Mouse (Mus musculus): ENCODE measurements around the gene Vps52.
A peak's percentile ranks its signal among the peaks of the same experiment; 100 is the strongest.

GRCm38 (mm10) chr17:33926207-33926932 is 29.2 kb upstream of the Vps52 start:
- TF ChIP-seq CTCF (conservative IDR thresholded peaks at IDR 0.05 in 1 of 2, IDR thresholded peaks at IDR 0.05 in 1 of 2; ENCODE audit: low read depth in 2 of 2, low read length in 2 of 2) (peak in 1 of 2 experiments; percentile 61; a peak in 2 of 4 replicates), POLR2AphosphoS2 (IDR thresholded peaks at IDR 0.05; ENCODE audit: low read depth, low read length) (no peak), MAZ (IDR thresholded peaks at IDR 0.05; ENCODE audit: low read depth, low read length) (no peak), IRF4 (IDR thresholded peaks at IDR 0.05; ENCODE audit: low read depth, low read length) (no peak), MYC (IDR thresholded peaks at IDR 0.05; ENCODE audit: low read depth, low read length) (no peak), JUND (conservative IDR thresholded peaks at IDR 0.05; ENCODE audit: low read depth, low read length) (no peak), MAFK (IDR thresholded peaks at IDR 0.05; ENCODE audit: insufficient replicate concordance, low read length) (no peak)

Measured in CH12.LX (cell line).